Mouse (Mus musculus): ENCODE results near the gene 1700123L14Rik. TPM values are rescaled to one million over a fixed set of nuclear protein-coding genes. Genes with fewer than 3 reads are reported as not detected.
"Not testable (repeated sequence)": the region's sequence is repeated elsewhere in the genome, so short reads cannot be mapped to it uniquely, and the experiment has no call there.

1700123L14Rik gene
- not detected in 2 replicates for total RNA-seq (2015; ENCODE audit: low replicate concordance)
- not detected in 2 replicates for total RNA-seq (2017; ENCODE audit: low replicate concordance)

GRCm38 (mm10) chr6:96165818-96166379 is at the start of gene 1700123L14Rik:
1700123L14Rik (minus strand) TSS chr6:96166243.
- no peak for ATAC-seq (replicated peaks; ENCODE audit: low FRiP score, poor library complexity, severe bottlenecking)

- no peak for ATAC-seq (replicated peaks; ENCODE audit: low FRiP score, poor library complexity, severe bottlenecking)
Measured at GRCm38 (mm10) chr6:96205395-96205794, 39.4 kb upstream of the 1700123L14Rik start.

- ATAC-seq (replicated peaks; ENCODE audit: low FRiP score, poor library complexity, severe bottlenecking) = not testable (repeated sequence)
Measured at GRCm38 (mm10) chr6:96198991-96199390, 32.9 kb upstream of the 1700123L14Rik start.

GRCm38 (mm10) chr6:96186517-96186916 is 20.5 kb upstream of the 1700123L14Rik start:
- ATAC-seq (replicated peaks; ENCODE audit: low FRiP score, poor library complexity, severe bottlenecking) = no peak

- ATAC-seq (replicated peaks; ENCODE audit: low FRiP score, poor library complexity, severe bottlenecking) = no peak
Measured at GRCm38 (mm10) chr6:96183392-96183791, 17.3 kb upstream of the 1700123L14Rik start.

GRCm38 (mm10) chr6:96178530-96178929 is 12.5 kb upstream of the 1700123L14Rik start:
- no peak for ATAC-seq (replicated peaks; ENCODE audit: low FRiP score, poor library complexity, severe bottlenecking)

GRCm38 (mm10) chr6:96173681-96174080 is 7.6 kb upstream of the 1700123L14Rik start:
- ATAC-seq (replicated peaks; ENCODE audit: low FRiP score, poor library complexity, severe bottlenecking) = no peak

- no peak for ATAC-seq (replicated peaks; ENCODE audit: low FRiP score, poor library complexity, severe bottlenecking)
Measured at GRCm38 (mm10) chr6:96167031-96167430, 988 bp upstream of the 1700123L14Rik start.

- ATAC-seq (replicated peaks; ENCODE audit: low FRiP score, poor library complexity, severe bottlenecking) = no peak
Measured at GRCm38 (mm10) chr6:96165403-96165802, 640 bp downstream of the 1700123L14Rik start.

- no peak for ATAC-seq (replicated peaks; ENCODE audit: low FRiP score, poor library complexity, severe bottlenecking)
Measured at GRCm38 (mm10) chr6:96143326-96143725, 22.7 kb downstream of the 1700123L14Rik start.

- no peak for ATAC-seq (replicated peaks; ENCODE audit: low FRiP score, poor library complexity, severe bottlenecking)
Measured at GRCm38 (mm10) chr6:96116534-96117272, 49.3 kb downstream of the 1700123L14Rik start.

GRCm38 (mm10) chr6:96116148-96116533 is 49.9 kb downstream of the 1700123L14Rik start:
- ATAC-seq (replicated peaks; ENCODE audit: low FRiP score, poor library complexity, severe bottlenecking) = no peak

Other genes starting within 250 kb of the 1700123L14Rik start
- not detected in 2 replicates for gene Fam19a1, start 53.1 kb downstream of the 1700123L14Rik start, total RNA-seq (2015; ENCODE audit: low replicate concordance)
- gene Fam19a1, start 53.1 kb downstream of the 1700123L14Rik start, total RNA-seq (2017; ENCODE audit: low replicate concordance) = not detected in 2 replicates